Mouse (Mus musculus): ENCODE results near the gene Tmx2. TPM values are rescaled to one million over a fixed set of nuclear protein-coding genes. Genes with fewer than 3 reads are reported as not detected.

Tmx2 gene
- polyA plus RNA-seq, 2 experiments: 66.0 to 93.0 TPM

DNA sequence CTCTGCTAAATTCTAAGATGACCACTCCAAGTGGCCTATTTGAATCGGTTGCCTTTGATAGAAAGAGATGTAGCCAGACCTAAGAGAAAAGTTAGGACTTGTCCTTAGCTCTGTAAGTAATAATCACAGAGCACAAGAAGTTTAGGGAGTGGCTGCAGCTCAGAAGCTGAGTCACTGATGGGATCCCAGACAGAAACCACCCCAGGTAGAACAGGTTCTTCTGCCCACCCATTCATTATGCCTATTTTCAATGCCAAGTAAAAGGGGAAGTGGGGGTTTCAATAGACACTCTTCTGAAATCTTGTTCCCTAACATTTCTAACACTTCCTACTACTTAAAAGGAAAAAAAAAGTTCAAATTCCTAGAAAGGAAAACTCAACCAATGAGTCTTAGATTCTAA, 26.4 kb upstream of the Tmx2 start:
- no peaks in the 10 kb centered on the region for H3K27me3 ChIP-seq (ENCODE audit: control insufficient read depth, insufficient read depth, low read length)
- no peak overlapping the region for H3K4me2 ChIP-seq (replicated peaks; ENCODE audit: low read depth, low read length, severe bottlenecking)
- no peak overlapping the region for H3K27ac ChIP-seq (replicated peaks; ENCODE audit: low read depth, low read length)
- H3K4me1 ChIP-seq (ENCODE audit: control insufficient read depth, insufficient read depth, low read length): no peaks in the 10 kb centered on the region
- no peak overlapping the region for H3K4me3 ChIP-seq (replicated peaks; ENCODE audit: low read length)
- no peaks in the 10 kb centered on the region for H3K9me3 ChIP-seq (ENCODE audit: control insufficient read depth, low read length)
- ATAC-seq (ENCODE audit: low FRiP score, low read depth) (no peak), DNase-seq (ENCODE audit: low spot score) (no peak)
- TF ChIP-seq POLR2A (IDR thresholded peaks at IDR 0.05; ENCODE audit: borderline replicate concordance, extremely low read depth, insufficient read depth, insufficient read length): no peak
- H3K9ac ChIP-seq (ENCODE audit: low read depth, low read length, severe bottlenecking): no peak overlapping the region
- WGBS: 84% methylated on average over 1 of the region's 1 CpGs
- peaks cover 60% of the 10 kb centered on the region for H3K36me3 ChIP-seq (ENCODE audit: control insufficient read depth, insufficient read depth, low read length)

DNA sequence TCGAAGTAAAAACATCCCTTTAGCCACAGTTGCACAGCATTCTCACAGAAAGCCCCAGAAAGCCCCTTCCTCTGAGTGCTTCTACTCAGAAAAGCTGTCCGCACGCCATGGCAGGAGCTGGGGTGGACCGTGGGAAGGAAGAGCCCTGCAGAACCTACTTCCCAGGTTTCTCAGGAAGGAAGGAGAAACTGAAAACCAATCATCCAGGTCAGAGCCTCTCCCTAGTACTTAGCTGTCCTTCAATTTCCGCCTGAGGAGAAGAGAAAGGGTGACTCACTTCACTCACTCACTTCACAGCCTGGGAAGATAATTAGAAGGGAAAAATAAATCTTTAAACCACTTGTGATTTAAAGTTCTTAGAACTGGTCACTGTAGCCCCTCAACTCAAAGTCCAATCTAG, 25.4 kb upstream of the Tmx2 start:
- TF ChIP-seq POLR2A (IDR thresholded peaks at IDR 0.05; ENCODE audit: borderline replicate concordance, extremely low read depth, insufficient read depth, insufficient read length): no peak

DNA sequence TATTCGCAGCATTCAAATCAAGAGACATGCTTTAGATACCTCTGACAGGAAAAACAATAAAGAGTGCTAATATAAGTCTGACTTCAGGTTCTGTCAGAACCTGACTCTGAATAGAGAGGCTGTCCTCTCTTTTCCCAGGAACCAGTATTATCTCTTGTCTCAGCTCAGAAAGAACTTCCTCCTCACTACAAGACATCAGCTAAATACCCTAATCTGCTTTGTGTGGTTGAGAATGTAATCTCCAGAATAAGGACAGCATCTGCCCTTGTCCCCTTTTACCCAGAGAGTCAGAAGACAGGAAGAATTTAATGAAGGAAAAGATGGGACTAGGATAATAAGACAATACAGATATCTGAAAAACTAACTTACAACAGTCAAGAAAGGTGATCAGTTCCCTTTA, 24.6 kb upstream of the Tmx2 start:
- Histone ChIP-seq H3K9ac (ENCODE audit: low read depth, low read length, severe bottlenecking) (no peak overlapping the region), H3K4me3 (replicated peaks; ENCODE audit: low read length) (no peak overlapping the region), H3K4me1 (ENCODE audit: control insufficient read depth, insufficient read depth, low read length) (no peaks in the 10 kb centered on the region), H3K27me3 (ENCODE audit: control insufficient read depth, insufficient read depth, low read length) (no peaks in the 10 kb centered on the region), H3K4me2 (replicated peaks; ENCODE audit: low read depth, low read length, severe bottlenecking) (no peak overlapping the region), H3K36me3 (ENCODE audit: control insufficient read depth, insufficient read depth, low read length) (peaks cover 56% of the 10 kb centered on the region), H3K27ac (replicated peaks; ENCODE audit: low read depth, low read length) (no peak overlapping the region), H3K9me3 (ENCODE audit: control insufficient read depth, low read length) (no peaks in the 10 kb centered on the region)
- DNase-seq (ENCODE audit: low spot score) (no peak), ATAC-seq (ENCODE audit: low FRiP score, low read depth) (no peak)
- WGBS: 100% methylated on average over 1 of the region's 1 CpGs
- TF ChIP-seq POLR2A (IDR thresholded peaks at IDR 0.05; ENCODE audit: borderline replicate concordance, extremely low read depth, insufficient read depth, insufficient read length): no peak

More for the DNA sequence above, 25.4 kb upstream of the Tmx2 start:
- ATAC-seq (ENCODE audit: low FRiP score, low read depth): no peak
- Histone ChIP-seq H3K4me1 (ENCODE audit: control insufficient read depth, insufficient read depth, low read length) (no peaks in the 10 kb centered on the region), H3K9ac (ENCODE audit: low read depth, low read length, severe bottlenecking) (no peak overlapping the region), H3K27ac (replicated peaks; ENCODE audit: low read depth, low read length) (no peak overlapping the region), H3K4me3 (replicated peaks; ENCODE audit: low read length) (no peak overlapping the region), H3K9me3 (ENCODE audit: control insufficient read depth, low read length) (no peaks in the 10 kb centered on the region), H3K4me2 (replicated peaks; ENCODE audit: low read depth, low read length, severe bottlenecking) (no peak overlapping the region), H3K27me3 (ENCODE audit: control insufficient read depth, insufficient read depth, low read length) (no peaks in the 10 kb centered on the region), H3K36me3 (ENCODE audit: control insufficient read depth, insufficient read depth, low read length) (peaks cover 58% of the 10 kb centered on the region)
- DNase-seq (ENCODE audit: low spot score): no peak
- 82% methylated on average over 5 of the region's 5 CpGs for WGBS

DNA sequence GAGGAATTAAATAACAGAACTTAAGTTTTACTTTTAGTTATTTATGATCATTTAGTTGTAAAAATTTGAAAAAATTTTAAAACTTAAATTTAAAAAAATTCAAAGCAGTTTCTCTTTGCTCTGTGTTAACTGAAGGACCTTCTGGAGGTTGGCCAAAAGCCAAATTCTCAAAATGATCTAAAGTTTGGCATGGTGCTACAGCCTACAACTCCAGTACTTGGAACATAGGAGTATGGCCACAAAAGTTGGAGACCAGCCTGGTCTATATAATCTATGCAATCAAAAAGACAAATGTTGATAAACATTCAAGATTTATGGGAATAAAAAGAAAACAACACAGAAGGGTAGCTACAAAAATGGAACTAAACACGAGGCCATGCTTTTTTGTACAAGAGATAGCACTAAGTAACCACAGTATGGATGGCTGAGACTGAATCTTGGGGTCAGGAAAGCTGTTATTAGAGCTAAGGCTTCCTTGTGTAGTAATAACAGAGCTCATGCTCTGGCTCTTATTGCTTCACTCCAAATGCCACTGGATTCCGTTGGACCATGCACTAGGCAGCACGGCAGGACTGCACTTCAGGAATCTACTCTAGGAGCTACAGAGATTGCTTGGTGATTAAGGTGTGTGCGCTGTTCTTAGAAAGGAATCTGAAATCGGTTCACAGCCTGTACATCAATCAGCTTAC, 16.2 kb upstream of the Tmx2 start:
- Histone ChIP-seq H3K27ac (replicated peaks; ENCODE audit: low read depth, low read length) (no peak overlapping the region), H3K27me3 (ENCODE audit: control insufficient read depth, insufficient read depth, low read length) (no peaks in the 10 kb centered on the region), H3K9ac (ENCODE audit: low read depth, low read length, severe bottlenecking) (no peak overlapping the region), H3K4me3 (replicated peaks; ENCODE audit: low read length) (no peak overlapping the region), H3K4me1 (ENCODE audit: control insufficient read depth, insufficient read depth, low read length) (no peaks in the 10 kb centered on the region), H3K9me3 (ENCODE audit: control insufficient read depth, low read length) (no peaks in the 10 kb centered on the region), H3K4me2 (replicated peaks; ENCODE audit: low read depth, low read length, severe bottlenecking) (no peak overlapping the region), H3K36me3 (ENCODE audit: control insufficient read depth, insufficient read depth, low read length) (peaks cover 75% of the 10 kb centered on the region)
- WGBS: 92% methylated on average over 5 of the region's 5 CpGs
- ATAC-seq (ENCODE audit: low FRiP score, low read depth) (no peak), DNase-seq (ENCODE audit: low spot score) (no peak)
- TF ChIP-seq POLR2A (IDR thresholded peaks at IDR 0.05; ENCODE audit: borderline replicate concordance, extremely low read depth, insufficient read depth, insufficient read length): no peak

DNA sequence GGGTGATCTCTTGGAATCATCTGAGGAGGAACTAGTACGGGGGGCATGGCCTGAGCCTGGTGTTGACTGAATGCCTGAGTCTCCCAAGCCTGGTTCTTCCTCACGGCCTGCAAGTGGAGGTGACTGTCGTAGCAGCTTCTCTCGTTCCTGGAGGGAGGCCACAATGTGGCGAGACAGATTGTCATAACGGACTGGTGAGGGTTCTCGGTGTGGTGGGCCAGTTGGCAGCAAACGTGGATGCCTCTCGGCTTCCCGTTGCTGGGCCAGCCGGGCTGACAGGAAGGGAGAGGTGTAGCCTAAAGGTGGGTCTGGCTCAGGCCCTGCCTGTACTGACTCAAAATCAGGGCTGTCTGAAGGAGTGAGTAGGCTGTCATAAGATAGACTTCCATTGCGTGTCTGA, 11.1 kb upstream of the Tmx2 start:
- WGBS: 94% methylated on average over 12 of the region's 12 CpGs
- ATAC-seq (ENCODE audit: low FRiP score, low read depth) (no peak), DNase-seq (ENCODE audit: low spot score) (no peak)
- Histone ChIP-seq H3K36me3 (ENCODE audit: control insufficient read depth, insufficient read depth, low read length) (peaks cover 82% of the 10 kb centered on the region), H3K27ac (replicated peaks; ENCODE audit: low read depth, low read length) (no peak overlapping the region), H3K9me3 (ENCODE audit: control insufficient read depth, low read length) (no peaks in the 10 kb centered on the region), H3K27me3 (ENCODE audit: control insufficient read depth, insufficient read depth, low read length) (no peaks in the 10 kb centered on the region), H3K4me1 (ENCODE audit: control insufficient read depth, insufficient read depth, low read length) (no peaks in the 10 kb centered on the region), H3K4me3 (replicated peaks; ENCODE audit: low read length) (no peak overlapping the region), H3K4me2 (replicated peaks; ENCODE audit: low read depth, low read length, severe bottlenecking) (no peak overlapping the region), H3K9ac (ENCODE audit: low read depth, low read length, severe bottlenecking) (no peak overlapping the region)
- TF ChIP-seq POLR2A (IDR thresholded peaks at IDR 0.05; ENCODE audit: borderline replicate concordance, extremely low read depth, insufficient read depth, insufficient read length): no peak

All from limb, embryonic 14.5 days (tissue).